Mouse (Mus musculus) midbrain, embryonic 14.5 days (tissue): Measurements from ENCODE around the gene Eif3k. TPM values are rescaled to one million over a fixed set of nuclear protein-coding genes. Genes with fewer than 3 reads are reported as not detected.

Experiments
- ATAC-seq: fragments of 200-750 bp; cut with Nextera tagmentation; 2 replicates; pipeline ENCODE4 v1.8.0; 2017; ENCODE audit warnings: moderate number of reproducible peaks, moderate library complexity; ENCODE audit not compliant: low FRiP score, low TSS enrichment
- DNase-seq: peaks from one replicate; pipeline ENCODE4 v3.0.0-alpha.2; 2015
- H3K27ac ChIP-seq: fragments of 300-500 bp; sonication (generic); replicated peaks from 2 replicates; pipeline ENCODE4 v1.5.1; 2014; ENCODE audit warnings: mild to moderate bottlenecking, low read depth, low read length, moderate library complexity
- H3K27me3 ChIP-seq: fragments of 300-500 bp; sonication (generic); 2 replicates; pipeline ENCODE4 v1.6.1; 2014; ENCODE audit warnings: low read length, control low read depth, mixed read lengths; ENCODE audit not compliant: control insufficient read depth, insufficient read depth
- H3K36me3 ChIP-seq: fragments of 300-500 bp; sonication (generic); 2 replicates; pipeline ENCODE4 v1.6.1; 2014; ENCODE audit warnings: low read length, control low read depth; ENCODE audit not compliant: control insufficient read depth, insufficient read depth
- H3K4me1 ChIP-seq: fragments of 300-500 bp; sonication (generic); 2 replicates; pipeline ENCODE4 v1.6.1; 2014; ENCODE audit warnings: mild to moderate bottlenecking, antibody characterized with exemption, low read length, control low read depth; ENCODE audit not compliant: control insufficient read depth, insufficient read depth
- H3K4me2 ChIP-seq: fragments of 300-500 bp; sonication (generic); 2 replicates; pipeline ENCODE4 v1.6.1; 2014; ENCODE audit warnings: mild to moderate bottlenecking, low read length, moderate library complexity
- H3K4me3 ChIP-seq: fragments of 300-500 bp; sonication (generic); replicated peaks from 2 replicates; pipeline ENCODE4 v1.5.1; 2014; ENCODE audit warnings: low read depth, low read length
- H3K9ac ChIP-seq: fragments of 300-500 bp; sonication (generic); replicated peaks from 2 replicates; pipeline ENCODE4 v1.6.1; 2014; ENCODE audit warnings: mild to moderate bottlenecking, low read length, moderate library complexity
- H3K9me3 ChIP-seq: fragments of 300-500 bp; sonication (generic); 2 replicates; pipeline ENCODE4 v1.6.1; 2016; ENCODE audit warnings: low read length, control low read depth, mixed read lengths; ENCODE audit not compliant: control insufficient read depth
- WGBS: fragments of 180-500 bp; shearing (Covaris S2); extraction: QIAGEN DNeasy Blood & Tissue Kit; methylation state at CpG from one replicate; pipeline ENCODE4 v1.1.7; 2014; 5-methylcytosine and 5-hydroxymethylcytosine counted together
- polyA plus RNA-seq: library from polyadenylated mRNA; unstranded; fragments of >200 nt; fragmentation: Nextera tagmentation; extraction: Ambion mirVana; gene quantifications from 2 replicates; pipeline ENCODE4 v1.2.1, GENCODE M21; 2014

Eif3k gene
- polyA plus RNA-seq, 1 experiment from 2014 or later = 320 TPM

- WGBS = 83% methylated on average over 1 of the region's 1 CpGs
- H3K36me3 ChIP-seq = no peaks in the 10 kb centered on the region
- H3K27ac ChIP-seq = no peak overlapping the region
- ATAC-seq (no peak), DNase-seq (no peak)
- H3K9me3 ChIP-seq = no peaks in the 10 kb centered on the region
- H3K4me2 ChIP-seq = no peak overlapping the region
- peaks cover 28% of the 10 kb centered on the region for H3K4me1 ChIP-seq
- H3K9ac ChIP-seq = no peak overlapping the region
- H3K4me3 ChIP-seq = no peak overlapping the region
- no peaks in the 10 kb centered on the region for H3K27me3 ChIP-seq
These were observed 22.9 kb downstream of the Eif3k start for GRCm38 (mm10) chr7:28958770-28959169.

- Histone ChIP-seq H3K27ac (no peak overlapping the region), H3K9ac (no peak overlapping the region), H3K4me1 (peaks cover 33% of the 10 kb centered on the region), H3K36me3 (no peaks in the 10 kb centered on the region), H3K4me2 (no peak overlapping the region), H3K9me3 (no peaks in the 10 kb centered on the region), H3K4me3 (no peak overlapping the region), H3K27me3 (no peaks in the 10 kb centered on the region)
- ATAC-seq (no peak), DNase-seq (no peak)
- WGBS = 82% methylated on average over 1 of the region's 1 CpGs
These were observed 23.5 kb downstream of the Eif3k start for GRCm38 (mm10) chr7:28957997-28958725.

- no peaks in the 10 kb centered on the region for H3K36me3 ChIP-seq
- no peaks in the 10 kb centered on the region for H3K9me3 ChIP-seq
- DNase-seq = no peak
- ATAC-seq = no peak
- no peaks in the 10 kb centered on the region for H3K27me3 ChIP-seq
- 91% methylated on average over 6 of the region's 6 CpGs for WGBS
- no peak overlapping the region for H3K27ac ChIP-seq
- H3K9ac ChIP-seq = no peak overlapping the region
- H3K4me1 ChIP-seq = peaks cover 33% of the 10 kb centered on the region
- H3K4me2 ChIP-seq = no peak overlapping the region
- H3K4me3 ChIP-seq = no peak overlapping the region
These were observed 24.4 kb downstream of the Eif3k start for GRCm38 (mm10) chr7:28957286-28957685.

- no peaks in the 10 kb centered on the region for H3K9me3 ChIP-seq
- no peak overlapping the region for H3K27ac ChIP-seq
- no peak overlapping the region for H3K9ac ChIP-seq
- no peak for DNase-seq
- no peak overlapping the region for H3K4me2 ChIP-seq
- peaks cover 31% of the 10 kb centered on the region for H3K4me1 ChIP-seq
- H3K27me3 ChIP-seq = no peaks in the 10 kb centered on the region
- no peaks in the 10 kb centered on the region for H3K36me3 ChIP-seq
- 93% methylated on average over 1 of the region's 1 CpGs for WGBS
- no peak overlapping the region for H3K4me3 ChIP-seq
- ATAC-seq = no peak
These were observed 25.4 kb downstream of the Eif3k start for GRCm38 (mm10) chr7:28956270-28956669.

GRCm38 (mm10) chr7:28955295-28955897 lies 26.3 kb downstream of the Eif3k start:
- ATAC-seq (no peak), DNase-seq (peak; percentile 52)
- Histone ChIP-seq H3K27me3 (no peaks in the 10 kb centered on the region), H3K27ac (peak overlapping the region; percentile 20; the same call in 1 of the 2 replicates), H3K36me3 (peaks cover 2% of the 10 kb centered on the region; the same call in 1 of the 2 replicates), H3K4me3 (no peak overlapping the region), H3K4me1 (peaks cover 23% of the 10 kb centered on the region), H3K9me3 (no peaks in the 10 kb centered on the region), H3K9ac (no peak overlapping the region), H3K4me2 (no peak overlapping the region)
- WGBS = 65% methylated on average over 5 of the region's 5 CpGs

- H3K9ac ChIP-seq = no peak overlapping the region
- peaks cover 3% of the 10 kb centered on the region; the same call in 1 of the 2 replicates for H3K36me3 ChIP-seq
- WGBS = 79% methylated on average over 4 of the region's 4 CpGs
- no peak overlapping the region for H3K4me2 ChIP-seq
- H3K27me3 ChIP-seq = no peaks in the 10 kb centered on the region
- ATAC-seq = no peak
- DNase-seq = no peak
- no peak overlapping the region for H3K4me3 ChIP-seq
- H3K4me1 ChIP-seq = peaks cover 16% of the 10 kb centered on the region
- H3K27ac ChIP-seq = no peak overlapping the region
- H3K9me3 ChIP-seq = no peaks in the 10 kb centered on the region
These were observed 26.9 kb downstream of the Eif3k start for GRCm38 (mm10) chr7:28954773-28955172.

GRCm38 (mm10) chr7:28953476-28954376 lies 27.9 kb downstream of the Eif3k start:
- H3K36me3 ChIP-seq = peaks cover 3% of the 10 kb centered on the region; the same call in 1 of the 2 replicates
- H3K27ac ChIP-seq = 0 out of 2 replicates have a peak overlapping the region, but pooled peaks have one; percentile 32
- peaks cover 9% of the 10 kb centered on the region; the same call in 1 of the 2 replicates for H3K4me1 ChIP-seq
- no peaks in the 10 kb centered on the region for H3K9me3 ChIP-seq
- 6% methylated on average over 2 of the region's 2 CpGs for WGBS
- no peaks in the 10 kb centered on the region for H3K27me3 ChIP-seq
- no peak overlapping the region; the same call in 1 of the 2 replicates for H3K9ac ChIP-seq
- ATAC-seq (no peak), DNase-seq (peak; percentile 33)
- no peak overlapping the region for H3K4me3 ChIP-seq
- no peak overlapping the region for H3K4me2 ChIP-seq

GRCm38 (mm10) chr7:28952786-28953185 lies 28.9 kb downstream of the Eif3k start:
- Histone ChIP-seq H3K36me3 (peaks cover 3% of the 10 kb centered on the region; the same call in 1 of the 2 replicates), H3K27ac (no peak overlapping the region), H3K9me3 (no peaks in the 10 kb centered on the region), H3K4me2 (no peak overlapping the region), H3K4me3 (no peak overlapping the region), H3K9ac (no peak overlapping the region), H3K4me1 (peaks cover 9% of the 10 kb centered on the region; the same call in 1 of the 2 replicates), H3K27me3 (no peaks in the 10 kb centered on the region)
- 33% methylated on average over 3 of the region's 3 CpGs for WGBS
- peak; percentile 31 for DNase-seq
- no peak for ATAC-seq
